In genomic region chr10:128400338-128400737, GRCm38 (mm10) we compare ENCODE assay signal across 12 mouse cellular contexts. TPM values are rescaled to one million over a fixed set of nuclear protein-coding genes. Genes with fewer than 3 reads are reported as not detected.
DNase-seq lines count a peak whose midpoint lies in the region; ATAC-seq lines count a peak whose summit lies in the region.
"Had no signal": no experiment of that assay in that cellular context is flagged by ENCODE, and none has a peak within 500 bp of the region (broad histone marks: within the 10 kb centered on the region; RNA-seq: fewer than 3 reads in every experiment).

No protein-coding gene starts in this region.

- peak; percentile 22; the same call in 1 of the 2 replicates for ATAC-seq in lung, embryonic 16.5 days (ENCODE audit: low read depth)
- peak; percentile 68 for ATAC-seq in stomach, embryonic 16.5 days (ENCODE audit: insufficient read depth, low FRiP score)
- ATAC-seq: forebrain, embryonic 15.5 days had no signal

- no peak for DNase-seq in lung, postnatal 36 days
- DNase-seq in kidney, adult 11 months: peak; percentile 76
- peak; percentile 77 for DNase-seq in large intestine, adult 2 months (ENCODE audit: low read depth, low spot score)
- no peak for DNase-seq in heart, postnatal 14 days
- no peak for DNase-seq in layer of hippocampus, adult 8-10 months (ENCODE audit: low spot score in 2 of 2)
- no peak for DNase-seq in heart, adult 18-20 months

- H3K9ac ChIP-seq in lung, embryonic 16.5 days (ENCODE audit: low read length): no peak overlapping the region
- peak overlapping the region; percentile 14; the same call in 1 of the 2 replicates for H3K9ac ChIP-seq in stomach, embryonic 16.5 days (ENCODE audit: low read length)
- H3K9ac ChIP-seq: forebrain, embryonic 15.5 days; hindbrain, embryonic 13.5 days had no signal

- H3K4me2 ChIP-seq in lung, embryonic 16.5 days (ENCODE audit: low read depth, low read length): no peak overlapping the region
- peak overlapping the region; percentile 25; the same call in 1 of the 2 replicates for H3K4me2 ChIP-seq in stomach, embryonic 16.5 days (ENCODE audit: low read depth, low read length)
- H3K4me2 ChIP-seq: forebrain, embryonic 15.5 days; hindbrain, embryonic 13.5 days had no signal

- 25% methylated on average over 5 of the region's 5 CpGs for WGBS in lung, embryonic 16.5 days
- WGBS in large intestine, adult 2 months: 26% methylated on average over 5 of the region's 5 CpGs
- WGBS in stomach, embryonic 16.5 days: 14% methylated on average over 5 of the region's 5 CpGs

- H3K36me3 ChIP-seq in lung, embryonic 16.5 days (ENCODE audit: control insufficient read depth, insufficient read depth, low read length): peaks cover 2% of the 10 kb centered on the region; the same call in 1 of the 2 replicates
- no peaks in the 10 kb centered on the region for H3K36me3 ChIP-seq in stomach, embryonic 16.5 days (ENCODE audit: control insufficient read depth, insufficient read depth, low read length)

- no peak overlapping the region for H3K4me3 ChIP-seq in lung, embryonic 16.5 days (ENCODE audit: low read length)
- H3K4me3 ChIP-seq in stomach, embryonic 16.5 days (replicated peaks; ENCODE audit: low read length): peak overlapping the region; percentile 12
- H3K4me3 ChIP-seq: forebrain, embryonic 15.5 days; hindbrain, embryonic 13.5 days had no signal

- H3K9me3 ChIP-seq in lung, embryonic 16.5 days (ENCODE audit: control insufficient read depth, low read length): no peaks in the 10 kb centered on the region
- no peaks in the 10 kb centered on the region for H3K9me3 ChIP-seq in stomach, embryonic 16.5 days (replicated peaks; ENCODE audit: control insufficient read depth, low read length)
- H3K9me3 ChIP-seq: forebrain, embryonic 15.5 days; hindbrain, embryonic 13.5 days had no signal

- H3K27ac ChIP-seq in lung, embryonic 16.5 days (ENCODE audit: low read length): no peak overlapping the region
- 0 out of 2 replicates have a peak overlapping the region, but pooled peaks have one; percentile 22 for H3K27ac ChIP-seq in stomach, embryonic 16.5 days (ENCODE audit: low read length)
- H3K27ac ChIP-seq: forebrain, embryonic 15.5 days; hindbrain, embryonic 13.5 days; macrophage had no signal

- H3K27me3 ChIP-seq in lung, embryonic 16.5 days (ENCODE audit: control insufficient read depth, insufficient read depth, low read depth, low read length): no peaks in the 10 kb centered on the region
- H3K27me3 ChIP-seq in stomach, embryonic 16.5 days (ENCODE audit: control insufficient read depth, insufficient read depth, low read length): no peaks in the 10 kb centered on the region
- H3K27me3 ChIP-seq: CH12.LX; forebrain, embryonic 15.5 days; hindbrain, embryonic 13.5 days had no signal

- intact Hi-C loops in heart, postnatal 14 days (cut with DNase I): no loop called here

- H3K4me1 ChIP-seq in lung, embryonic 16.5 days (replicated peaks; ENCODE audit: control insufficient read depth, insufficient read depth, low read length): no peaks in the 10 kb centered on the region
- peaks cover 6% of the 10 kb centered on the region for H3K4me1 ChIP-seq in stomach, embryonic 16.5 days (ENCODE audit: control insufficient read depth, insufficient read depth, low read length)
- H3K4me1 ChIP-seq: forebrain, embryonic 15.5 days had no signal

RNA-seq across cellular contexts. Expression of gene Slc39a5, which starts 0.7 kb away (rescaled TPM):
- 0.13 and 1.0 TPM in 2 replicates for polyA plus RNA-seq in lung, embryonic 16.5 days (2015; fragmentation: Nextera tagmentation; extraction: Ambion mirVana)
- polyA plus RNA-seq in large intestine, adult 2 months (2012; rRNA removed): 209 and 267 TPM in 2 replicates
- polyA plus RNA-seq in stomach, embryonic 16.5 days (2015; fragmentation: Nextera tagmentation; extraction: Ambion mirVana): 28.7 and 32.9 TPM in 2 replicates
- total RNA-seq in heart, postnatal 14 days (2021): not detected
- total RNA-seq in layer of hippocampus, adult 8-10 months (2022): under 1 TPM in 3 of 4 experiments, not detected in 1; 0.35 to 0.45 (median 0.43) TPM
- total RNA-seq in heart, adult 18-20 months (2021): not detected
- total RNA-seq: CH12.LX had no signal
- polyA plus RNA-seq: hindbrain, embryonic 13.5 days; macrophage had no signal

RNA-seq across cellular contexts. Expression of gene Nabp2, which starts 11.0 kb away (rescaled TPM):
- 67.7 and 74.5 TPM in 2 replicates for polyA plus RNA-seq in lung, embryonic 16.5 days (2015; fragmentation: Nextera tagmentation; extraction: Ambion mirVana)
- polyA plus RNA-seq in large intestine, adult 2 months (2012; rRNA removed): 35.6 and 39.4 TPM in 2 replicates
- 72.0 and 75.5 TPM in 2 replicates for polyA plus RNA-seq in stomach, embryonic 16.5 days (2015; fragmentation: Nextera tagmentation; extraction: Ambion mirVana)
- 10 to 100 TPM; 43.6 to 45.6 TPM for total RNA-seq in heart, postnatal 14 days (2021)
- total RNA-seq in layer of hippocampus, adult 8-10 months (2022): 100 to 1,000 TPM in 2 of 4 experiments, 10 to 100 TPM in 2; 94.4 to 107 (median 100) TPM
- total RNA-seq in heart, adult 18-20 months (2021): 10 to 100 TPM; 41.0 to 42.8 TPM

RNA-seq across cellular contexts. Expression of gene Rnf41, which starts 11.1 kb away (rescaled TPM):
- 41.4 and 42.7 TPM in 2 replicates for polyA plus RNA-seq in lung, embryonic 16.5 days (2015; fragmentation: Nextera tagmentation; extraction: Ambion mirVana)
- 18.3 and 20.4 TPM in 2 replicates for polyA plus RNA-seq in large intestine, adult 2 months (2012; rRNA removed)
- 37.0 and 38.5 TPM in 2 replicates for polyA plus RNA-seq in stomach, embryonic 16.5 days (2015; fragmentation: Nextera tagmentation; extraction: Ambion mirVana)
- total RNA-seq in heart, postnatal 14 days (2021): 10 to 100 TPM; 19.7 to 19.8 TPM
- 10 to 100 TPM; 71.7 to 79.9 (median 75.7) TPM for total RNA-seq in layer of hippocampus, adult 8-10 months (2022)
- 10 to 100 TPM; 16.6 to 17.2 TPM for total RNA-seq in heart, adult 18-20 months (2021)

RNA-seq across cellular contexts. Expression of gene Ankrd52, which starts 23.4 kb away (rescaled TPM):
- 8.4 and 9.6 TPM in 2 replicates for polyA plus RNA-seq in lung, embryonic 16.5 days (2015; fragmentation: Nextera tagmentation; extraction: Ambion mirVana)
- 17.6 and 22.9 TPM in 2 replicates for polyA plus RNA-seq in large intestine, adult 2 months (2012; rRNA removed)
- 8.4 and 10.0 TPM in 2 replicates for polyA plus RNA-seq in stomach, embryonic 16.5 days (2015; fragmentation: Nextera tagmentation; extraction: Ambion mirVana)
- total RNA-seq in heart, postnatal 14 days (2021): 10 to 100 TPM; 46.5 to 47.5 TPM
- 10 to 100 TPM; 46.3 to 57.3 (median 50.2) TPM for total RNA-seq in layer of hippocampus, adult 8-10 months (2022)
- total RNA-seq in heart, adult 18-20 months (2021): 10 to 100 TPM; 38.1 to 40.3 TPM

RNA-seq across cellular contexts. Expression of gene Coq10a, which starts 31.5 kb away (rescaled TPM):
- 3.7 and 4.6 TPM in 2 replicates for polyA plus RNA-seq in lung, embryonic 16.5 days (2015; fragmentation: Nextera tagmentation; extraction: Ambion mirVana)
- polyA plus RNA-seq in large intestine, adult 2 months (2012; rRNA removed): 22.0 and 27.1 TPM in 2 replicates
- 3.4 and 3.5 TPM in 2 replicates for polyA plus RNA-seq in stomach, embryonic 16.5 days (2015; fragmentation: Nextera tagmentation; extraction: Ambion mirVana)
- total RNA-seq in heart, postnatal 14 days (2021): 100 to 1,000 TPM; 208 to 209 TPM
- 10 to 100 TPM; 47.5 to 57.4 (median 51.9) TPM for total RNA-seq in layer of hippocampus, adult 8-10 months (2022)
- 100 to 1,000 TPM; 365 to 392 TPM for total RNA-seq in heart, adult 18-20 months (2021)

Comparison
In these comparisons a context has a peak if more than half of its experiments do, and no peak if none do; other contexts are left out.
1. DNase-seq: peak in kidney, adult 11 months (single experiment) and large intestine, adult 2 months (single experiment); none in lung, postnatal 36 days (single experiment), heart, postnatal 14 days (0 of 2), layer of hippocampus, adult 8-10 months (0 of 2) and heart, adult 18-20 months (0 of 2).